Mouse (Mus musculus): ENCODE measurements at regions not wholly inside any gene's neighbourhood (a gene's known extent, or its start where the extent isn't known, plus 50 kb on each side); places are given as distances from the start of the nearest gene placed in this dataset.
A peak's percentile ranks its signal among the peaks of the same experiment; 100 is the strongest.

- H3K9me3 ChIP-seq (ENCODE audit: control insufficient read depth, low read length) = no peaks in the 10 kb centered on the region
- H3K36me3 ChIP-seq (ENCODE audit: control insufficient read depth, insufficient read depth, low read length) = no peaks in the 10 kb centered on the region
- no peak overlapping the region for H3K4me3 ChIP-seq (ENCODE audit: low read depth, low read length)
- 90% methylated on average over 3 of the region's 3 CpGs for WGBS
- DNase-seq (ENCODE audit: low spot score) = no peak
- no peak overlapping the region for H3K9ac ChIP-seq (ENCODE audit: low read length)
- no peak overlapping the region for H3K27ac ChIP-seq (ENCODE audit: low read depth, low read length)
- H3K27me3 ChIP-seq (ENCODE audit: control insufficient read depth, insufficient read depth, low read length) = no peaks in the 10 kb centered on the region
- ATAC-seq (ENCODE audit: insufficient read depth, low FRiP score, low TSS enrichment) = no peak
- H3K4me1 ChIP-seq (ENCODE audit: control insufficient read depth, insufficient read depth, low read length) = no peaks in the 10 kb centered on the region
- no peak overlapping the region for H3K4me2 ChIP-seq (ENCODE audit: low read depth)
Observed at GRCm38 (mm10) chr15:63067126-63067525, 777.9 kb downstream of the Gsdmc2 start.

GRCm38 (mm10) chr15:63066020-63066439, 778.9 kb downstream of the Gsdmc2 start:
- no peak overlapping the region for H3K4me2 ChIP-seq (ENCODE audit: low read depth)
- ATAC-seq (ENCODE audit: insufficient read depth, low FRiP score, low TSS enrichment) (no peak), DNase-seq (ENCODE audit: low spot score) (no peak)
- no peak overlapping the region for H3K9ac ChIP-seq (ENCODE audit: low read length)
- H3K36me3 ChIP-seq (ENCODE audit: control insufficient read depth, insufficient read depth, low read length) = no peaks in the 10 kb centered on the region
- no peaks in the 10 kb centered on the region for H3K9me3 ChIP-seq (ENCODE audit: control insufficient read depth, low read length)
- no peaks in the 10 kb centered on the region for H3K4me1 ChIP-seq (ENCODE audit: control insufficient read depth, insufficient read depth, low read length)
- WGBS = 83% methylated on average over 2 of the region's 2 CpGs
- H3K4me3 ChIP-seq (ENCODE audit: low read depth, low read length) = no peak overlapping the region
- no peaks in the 10 kb centered on the region for H3K27me3 ChIP-seq (ENCODE audit: control insufficient read depth, insufficient read depth, low read length)
- H3K27ac ChIP-seq (ENCODE audit: low read depth, low read length) = no peak overlapping the region

DNA sequence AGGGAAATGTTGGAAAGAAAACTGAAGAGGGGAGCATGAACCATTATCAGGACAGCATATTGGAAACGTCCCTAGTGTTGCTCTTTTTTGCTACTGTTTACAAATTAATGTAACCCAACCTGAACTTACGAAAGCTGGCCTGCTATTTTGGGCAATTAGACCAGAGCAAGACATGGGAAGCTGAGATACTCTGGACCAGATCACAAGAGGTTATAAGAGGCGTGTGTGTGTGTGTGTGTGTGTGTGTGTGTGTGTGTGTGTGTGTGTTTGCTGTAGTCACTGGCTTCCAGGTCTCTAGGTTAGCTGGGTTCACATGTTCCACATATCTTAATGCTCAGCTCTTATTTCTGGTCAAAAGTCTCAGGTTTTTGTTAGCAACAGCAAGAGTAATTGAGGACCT, 783.1 kb downstream of the Gsdmc2 start:
- no peak overlapping the region for H3K9ac ChIP-seq (ENCODE audit: low read length)
- ATAC-seq (ENCODE audit: insufficient read depth, low FRiP score, low TSS enrichment) (no peak), DNase-seq (ENCODE audit: low spot score) (no peak)
- H3K27ac ChIP-seq (ENCODE audit: low read depth, low read length) = no peak overlapping the region
- WGBS = 84% methylated on average over 3 of the region's 3 CpGs
- H3K4me1 ChIP-seq (ENCODE audit: control insufficient read depth, insufficient read depth, low read length) = no peaks in the 10 kb centered on the region
- no peaks in the 10 kb centered on the region for H3K27me3 ChIP-seq (ENCODE audit: control insufficient read depth, insufficient read depth, low read length)
- no peaks in the 10 kb centered on the region for H3K9me3 ChIP-seq (ENCODE audit: control insufficient read depth, low read length)
- no peaks in the 10 kb centered on the region for H3K36me3 ChIP-seq (ENCODE audit: control insufficient read depth, insufficient read depth, low read length)
- no peak overlapping the region for H3K4me2 ChIP-seq (ENCODE audit: low read depth)
- no peak overlapping the region for H3K4me3 ChIP-seq (ENCODE audit: low read depth, low read length)

- Histone ChIP-seq H3K27ac (ENCODE audit: low read depth, low read length) (no peak overlapping the region), H3K4me3 (ENCODE audit: low read depth, low read length) (no peak overlapping the region), H3K36me3 (ENCODE audit: control insufficient read depth, insufficient read depth, low read length) (no peaks in the 10 kb centered on the region), H3K4me2 (ENCODE audit: low read depth) (no peak overlapping the region), H3K9me3 (ENCODE audit: control insufficient read depth, low read length) (no peaks in the 10 kb centered on the region), H3K4me1 (ENCODE audit: control insufficient read depth, insufficient read depth, low read length) (no peaks in the 10 kb centered on the region), H3K9ac (ENCODE audit: low read length) (no peak overlapping the region), H3K27me3 (ENCODE audit: control insufficient read depth, insufficient read depth, low read length) (no peaks in the 10 kb centered on the region)
- 85% methylated on average over 3 of the region's 3 CpGs for WGBS
- ATAC-seq (ENCODE audit: insufficient read depth, low FRiP score, low TSS enrichment) (no peak), DNase-seq (ENCODE audit: low spot score) (no peak)
Observed at GRCm38 (mm10) chr15:63060826-63061225, 784.2 kb downstream of the Gsdmc2 start.

GRCm38 (mm10) chr15:63052570-63053255, 792.3 kb downstream of the Gsdmc2 start:
- ATAC-seq (ENCODE audit: insufficient read depth, low FRiP score, low TSS enrichment) = no peak
- Histone ChIP-seq H3K4me3 (ENCODE audit: low read depth, low read length) (no peak overlapping the region), H3K36me3 (ENCODE audit: control insufficient read depth, insufficient read depth, low read length) (no peaks in the 10 kb centered on the region), H3K4me1 (ENCODE audit: control insufficient read depth, insufficient read depth, low read length) (no peaks in the 10 kb centered on the region), H3K27ac (ENCODE audit: low read depth, low read length) (no peak overlapping the region), H3K9me3 (ENCODE audit: control insufficient read depth, low read length) (no peaks in the 10 kb centered on the region), H3K27me3 (ENCODE audit: control insufficient read depth, insufficient read depth, low read length) (no peaks in the 10 kb centered on the region), H3K9ac (ENCODE audit: low read length) (no peak overlapping the region), H3K4me2 (ENCODE audit: low read depth) (no peak overlapping the region)
- WGBS = 4% methylated on average over 3 of the region's 3 CpGs
- DNase-seq (ENCODE audit: low spot score) = peak; percentile 51

DNA sequence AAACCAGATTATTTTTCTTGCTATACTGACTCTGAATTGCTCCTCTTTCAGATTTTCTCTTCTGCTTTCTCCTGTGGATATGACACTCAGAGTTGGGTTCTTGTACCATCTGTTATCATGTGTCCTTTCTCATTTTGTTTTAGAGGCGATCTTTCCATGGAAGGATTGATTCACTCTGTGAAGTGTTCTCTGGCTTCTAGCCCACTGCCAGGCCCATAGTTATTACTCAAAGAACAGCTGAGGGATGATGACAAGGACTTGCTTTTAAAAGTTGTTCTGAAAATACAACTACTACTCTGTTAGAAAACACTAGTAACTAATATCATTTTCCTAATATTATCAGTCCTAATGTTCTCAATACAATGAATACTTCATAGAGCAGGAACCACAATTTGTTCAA, 794.9 kb downstream of the Gsdmc2 start:
- no peak overlapping the region for H3K27ac ChIP-seq (ENCODE audit: low read depth, low read length)
- H3K36me3 ChIP-seq (ENCODE audit: control insufficient read depth, insufficient read depth, low read length) = no peaks in the 10 kb centered on the region
- DNase-seq (ENCODE audit: low spot score) (no peak), ATAC-seq (ENCODE audit: insufficient read depth, low FRiP score, low TSS enrichment) (no peak)
- H3K9me3 ChIP-seq (ENCODE audit: control insufficient read depth, low read length) = no peaks in the 10 kb centered on the region
- 93% methylated on average over 1 of the region's 1 CpGs for WGBS
- no peak overlapping the region for H3K9ac ChIP-seq (ENCODE audit: low read length)
- H3K27me3 ChIP-seq (ENCODE audit: control insufficient read depth, insufficient read depth, low read length) = no peaks in the 10 kb centered on the region
- H3K4me3 ChIP-seq (ENCODE audit: low read depth, low read length) = no peak overlapping the region
- no peak overlapping the region for H3K4me2 ChIP-seq (ENCODE audit: low read depth)
- no peaks in the 10 kb centered on the region for H3K4me1 ChIP-seq (ENCODE audit: control insufficient read depth, insufficient read depth, low read length)

DNA sequence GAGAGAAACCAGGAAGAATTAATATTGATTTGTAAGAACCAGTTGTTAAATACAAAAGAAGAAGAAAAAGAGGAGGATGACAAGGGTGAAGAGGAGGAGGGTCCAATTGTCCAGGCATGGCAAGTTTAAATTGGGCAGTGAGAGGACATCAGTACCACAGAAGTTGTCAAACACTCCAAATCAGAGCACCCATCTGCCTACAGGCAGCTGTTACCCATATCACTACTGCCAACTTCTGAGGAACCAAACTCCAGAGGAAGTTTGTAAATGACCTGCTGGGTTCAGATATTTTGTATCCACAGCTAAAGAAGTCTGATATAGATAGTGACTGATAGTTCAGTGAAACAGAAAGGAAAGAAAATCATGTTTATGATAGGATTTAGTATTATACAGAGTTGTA, 802.6 kb downstream of the Gsdmc2 start:
- Histone ChIP-seq H3K9me3 (ENCODE audit: control insufficient read depth, low read length) (no peaks in the 10 kb centered on the region), H3K4me1 (ENCODE audit: control insufficient read depth, insufficient read depth, low read length) (no peaks in the 10 kb centered on the region)
- no peak for ATAC-seq (ENCODE audit: insufficient read depth, low FRiP score, low TSS enrichment)

DNA sequence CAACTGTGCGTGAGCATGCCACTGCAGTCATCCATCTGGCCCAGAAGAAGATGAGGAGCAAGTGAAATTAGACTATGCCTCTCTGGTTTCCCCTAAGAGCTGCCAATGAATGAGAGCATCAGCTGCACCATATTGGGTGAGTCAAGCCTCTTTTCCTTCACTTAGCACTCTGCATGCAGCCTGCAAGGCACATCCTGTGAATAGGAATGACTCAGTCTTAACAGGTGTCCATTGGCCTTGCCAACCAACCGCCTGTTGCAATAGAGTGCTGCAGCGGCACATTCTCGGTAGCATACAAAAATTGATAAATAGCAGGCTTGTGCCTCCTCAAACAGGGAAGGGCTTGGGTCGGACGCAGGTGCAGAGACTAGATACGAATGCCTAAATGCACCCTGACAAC, 808.7 kb downstream of the Gsdmc2 start:
- H3K27me3 ChIP-seq (ENCODE audit: control insufficient read depth, insufficient read depth, low read length) = no peaks in the 10 kb centered on the region
- DNase-seq (ENCODE audit: low spot score) (no peak), ATAC-seq (ENCODE audit: insufficient read depth, low FRiP score, low TSS enrichment) (no peak)
- H3K4me2 ChIP-seq (ENCODE audit: low read depth) = no peak overlapping the region
- no peaks in the 10 kb centered on the region for H3K9me3 ChIP-seq (ENCODE audit: control insufficient read depth, low read length)
- no peak overlapping the region for H3K4me3 ChIP-seq (ENCODE audit: low read depth, low read length)
- no peaks in the 10 kb centered on the region for H3K4me1 ChIP-seq (ENCODE audit: control insufficient read depth, insufficient read depth, low read length)
- no peaks in the 10 kb centered on the region for H3K36me3 ChIP-seq (ENCODE audit: control insufficient read depth, insufficient read depth, low read length)
- no peak overlapping the region for H3K27ac ChIP-seq (ENCODE audit: low read depth, low read length)
- no peak overlapping the region for H3K9ac ChIP-seq (ENCODE audit: low read length)
- WGBS = 93% methylated on average over 7 of the region's 7 CpGs

More for the DNA sequence above, 802.6 kb downstream of the Gsdmc2 start:
- no peaks in the 10 kb centered on the region for H3K36me3 ChIP-seq (ENCODE audit: control insufficient read depth, insufficient read depth, low read length)
- no peak overlapping the region for H3K4me2 ChIP-seq (ENCODE audit: low read depth)
- no peak for DNase-seq (ENCODE audit: low spot score)
- H3K9ac ChIP-seq (ENCODE audit: low read length) = no peak overlapping the region
- H3K4me3 ChIP-seq (ENCODE audit: low read depth, low read length) = no peak overlapping the region
- H3K27ac ChIP-seq (ENCODE audit: low read depth, low read length) = no peak overlapping the region
- no peaks in the 10 kb centered on the region for H3K27me3 ChIP-seq (ENCODE audit: control insufficient read depth, insufficient read depth, low read length)

DNA sequence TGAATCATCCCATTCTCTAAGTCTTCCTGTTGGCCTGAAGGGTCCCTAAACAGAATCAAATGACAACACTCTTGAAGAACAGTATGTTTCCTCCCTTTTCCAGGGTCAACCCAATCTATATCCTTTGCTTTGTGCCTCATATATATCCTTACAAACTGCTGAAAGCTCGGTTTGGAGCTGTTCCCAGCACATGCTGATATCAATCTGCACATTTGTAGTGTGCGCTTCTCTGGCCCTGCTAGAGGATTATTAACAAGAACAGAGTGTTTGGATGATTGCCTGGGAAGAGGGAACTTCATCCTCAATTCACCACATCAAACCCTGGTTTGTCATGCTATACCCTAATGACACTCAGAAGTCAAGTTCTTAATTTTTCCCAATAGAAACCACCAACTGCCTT, 824.2 kb downstream of the Gsdmc2 start:
- H3K4me3 ChIP-seq (ENCODE audit: low read depth, low read length) = no peak overlapping the region
- H3K27ac ChIP-seq (ENCODE audit: low read depth, low read length) = no peak overlapping the region
- no peak overlapping the region for H3K4me2 ChIP-seq (ENCODE audit: low read depth)
- DNase-seq (ENCODE audit: low spot score) = no peak
- 85% methylated on average over 2 of the region's 2 CpGs for WGBS
- H3K4me1 ChIP-seq (ENCODE audit: control insufficient read depth, insufficient read depth, low read length) = no peaks in the 10 kb centered on the region
- no peaks in the 10 kb centered on the region for H3K9me3 ChIP-seq (ENCODE audit: control insufficient read depth, low read length)
- no peak overlapping the region for H3K9ac ChIP-seq (ENCODE audit: low read length)
- no peaks in the 10 kb centered on the region for H3K27me3 ChIP-seq (ENCODE audit: control insufficient read depth, insufficient read depth, low read length)
- no peak for ATAC-seq (ENCODE audit: insufficient read depth, low FRiP score, low TSS enrichment)
- no peaks in the 10 kb centered on the region for H3K36me3 ChIP-seq (ENCODE audit: control insufficient read depth, insufficient read depth, low read length)
